Mouse (Mus musculus) G1E-ER4 (cell line): ENCODE results near the gene Rad51. TPM values are rescaled to one million over a fixed set of nuclear protein-coding genes. Genes with fewer than 3 reads are reported as not detected.

Experiments used
- GATA1 ChIP-seq: IDR thresholded peaks from one replicate; pipeline ENCODE4 v1.8.0; 2012; ENCODE audit warnings: low read length, inconsistent platforms
- polyA plus RNA-seq: library from polyadenylated mRNA; stranded (reverse); fragments of >175 nt; gene quantifications from 2 replicates; pipeline ENCODE4 v1.2.3, GENCODE M21; 2012

Gene Rad51
- polyA plus RNA-seq, 1 experiment, result 40.6 TPM

DNA sequence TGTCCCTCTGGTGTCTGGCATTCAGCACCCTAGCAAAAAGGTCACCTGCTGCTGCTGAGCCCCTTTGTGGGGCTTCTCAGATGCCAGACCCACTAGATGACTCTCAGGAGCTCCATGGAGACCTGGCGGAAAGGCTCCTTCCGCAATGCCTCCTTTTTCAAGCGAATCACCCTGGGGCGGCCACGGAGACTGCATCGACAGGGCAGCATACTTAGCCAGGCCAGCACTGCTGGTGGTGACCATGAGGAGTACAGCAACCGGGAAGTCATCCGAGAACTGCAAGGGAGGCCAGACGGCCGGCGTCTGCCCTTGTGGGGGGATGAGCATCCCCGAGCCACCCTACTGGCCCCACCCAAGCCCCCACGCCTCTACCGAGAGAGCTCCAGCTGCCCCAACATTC lies 62.3 kb downstream of the Rad51 start:
- TF ChIP-seq GATA1, result no peak

DNA sequence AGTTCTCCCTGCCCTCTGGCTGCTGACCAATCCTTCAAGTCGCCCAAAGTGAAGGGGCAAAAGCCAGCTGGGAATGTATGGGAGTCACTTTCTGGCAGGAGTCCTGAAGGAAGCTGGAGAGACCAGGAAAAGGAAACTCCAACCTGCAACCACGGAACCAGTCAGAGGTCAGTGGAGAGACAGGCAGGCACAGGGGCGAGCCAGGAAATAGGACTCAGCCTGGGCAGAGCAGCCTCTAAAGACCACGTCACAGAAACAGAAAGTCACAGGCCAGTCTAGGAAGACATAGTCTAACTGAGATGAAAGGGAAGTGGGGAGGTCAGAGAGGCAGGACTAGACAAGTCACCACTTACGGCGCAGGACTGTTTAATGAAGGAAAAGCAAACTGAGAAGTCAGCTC lies 63.0 kb downstream of the Rad51 start:
- no peak for TF ChIP-seq GATA1

DNA sequence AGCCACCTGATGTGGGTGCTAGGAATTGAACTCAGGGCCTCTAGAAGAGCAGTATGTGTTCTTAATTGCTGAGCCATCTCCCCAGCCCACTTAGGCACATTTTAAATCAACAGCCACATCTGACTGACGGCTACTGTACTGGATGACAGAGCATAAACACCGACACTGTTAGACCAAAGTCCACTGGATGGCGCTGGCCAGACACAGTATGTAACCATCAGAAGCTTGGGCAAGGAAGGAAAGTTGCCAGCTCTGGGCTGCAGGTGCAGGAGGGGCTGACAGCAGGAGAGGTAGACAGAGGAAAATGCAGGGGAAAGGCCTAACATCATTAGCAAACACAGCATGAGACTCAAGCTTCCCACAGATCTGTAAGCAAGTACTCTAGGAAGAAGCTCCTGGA lies 64.2 kb downstream of the Rad51 start:
- TF ChIP-seq GATA1, result no peak

DNA sequence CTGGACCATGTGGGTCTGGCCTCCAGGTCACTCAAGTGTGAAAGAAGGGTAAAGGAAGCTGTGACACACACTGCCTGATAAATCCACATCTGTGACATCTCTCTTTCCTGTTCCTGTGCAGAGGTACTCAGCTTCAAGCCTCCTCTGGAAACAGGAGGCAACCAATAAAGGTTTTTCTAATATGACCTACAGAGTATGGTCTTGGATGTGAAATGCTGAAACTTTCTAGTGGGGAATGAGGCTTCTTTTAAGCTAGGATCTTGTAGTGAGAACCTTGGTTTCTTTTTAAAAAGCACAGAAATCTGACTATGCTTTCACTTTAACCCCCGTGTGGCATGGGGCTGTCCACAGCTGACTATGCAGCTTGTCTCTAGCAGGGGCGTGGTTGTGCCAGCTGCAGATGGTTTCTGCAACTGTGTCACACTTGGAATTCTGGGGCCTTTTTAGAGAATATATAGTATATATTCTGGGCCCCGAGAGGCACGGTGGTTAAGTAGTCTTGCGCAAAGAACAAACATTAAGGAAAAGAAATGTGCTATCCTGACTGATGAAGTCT lies 64.9 kb downstream of the Rad51 start:
- TF ChIP-seq GATA1, result no peak

DNA sequence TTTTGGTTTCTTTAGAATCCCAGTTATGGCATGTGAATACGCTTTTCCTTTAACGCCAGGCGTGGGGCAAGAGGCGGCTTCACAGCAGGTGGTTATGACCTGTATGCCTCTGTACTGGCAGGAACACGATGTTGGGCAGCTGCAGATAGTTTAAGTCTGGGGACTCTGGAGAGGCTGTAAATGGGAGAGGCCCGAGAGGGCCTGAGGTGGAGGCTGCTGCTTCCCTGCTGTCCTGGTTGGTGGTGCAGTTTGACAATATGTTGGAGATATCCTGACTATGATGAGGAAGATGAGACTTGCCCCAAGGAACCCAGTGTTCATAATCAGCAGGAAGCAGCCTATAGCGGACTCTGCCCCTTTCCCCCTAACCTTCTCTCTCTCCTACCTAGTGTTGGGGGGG lies 70.3 kb downstream of the Rad51 start:
- TF ChIP-seq GATA1, result no peak

DNA sequence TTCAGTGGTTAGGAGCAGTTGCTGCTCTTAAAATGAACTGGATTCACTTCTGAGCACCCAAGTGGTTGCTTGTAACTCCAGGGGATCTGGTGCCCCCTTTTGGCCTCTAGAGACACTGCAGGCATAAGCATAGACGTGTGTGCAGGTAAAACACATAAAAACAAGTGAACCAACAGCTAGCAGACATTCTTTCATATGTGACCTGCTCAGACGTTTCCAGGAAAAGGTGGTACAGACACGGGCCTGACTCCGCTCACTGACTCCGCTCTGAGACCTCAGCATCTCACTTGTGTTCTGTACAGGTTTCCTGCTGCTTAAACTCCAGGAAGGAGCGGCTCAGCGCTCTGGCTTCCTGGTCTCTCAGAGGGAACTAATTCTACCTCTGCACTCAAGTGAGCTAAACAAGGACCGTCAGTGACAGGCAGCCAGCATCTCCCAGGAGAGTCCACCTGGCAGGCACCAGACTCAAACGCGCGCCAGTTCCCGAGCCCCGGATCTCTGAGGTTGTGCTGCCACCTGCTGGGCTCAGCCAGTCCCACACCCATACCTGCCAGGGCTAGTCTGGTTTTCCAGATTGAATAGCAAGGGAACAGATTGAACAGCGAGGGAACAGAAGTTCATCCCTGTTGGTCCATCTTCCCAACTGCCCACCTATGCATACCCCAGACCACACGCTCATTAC lies 76.6 kb downstream of the Rad51 start:
- no peak for TF ChIP-seq GATA1

DNA sequence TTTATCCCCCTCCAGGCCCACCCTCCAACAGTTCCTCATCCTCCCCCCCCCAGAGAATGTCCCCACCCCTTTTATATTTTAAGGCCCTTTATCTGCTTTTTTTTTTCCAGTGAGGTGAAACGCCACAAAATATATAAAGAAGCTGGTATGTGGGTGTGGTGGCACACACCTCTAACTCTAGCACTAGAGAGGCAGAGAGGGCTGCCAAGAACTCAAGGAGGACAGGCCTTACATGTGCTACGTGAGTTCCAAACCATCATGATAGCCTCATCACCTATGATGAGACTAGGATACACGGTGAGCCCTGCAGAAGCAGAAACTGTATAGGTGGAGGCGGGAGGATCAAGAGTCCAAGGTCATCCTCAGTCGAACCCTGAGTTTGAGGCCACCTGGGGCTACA lies 78.4 kb downstream of the Rad51 start:
- no peak for TF ChIP-seq GATA1

DNA sequence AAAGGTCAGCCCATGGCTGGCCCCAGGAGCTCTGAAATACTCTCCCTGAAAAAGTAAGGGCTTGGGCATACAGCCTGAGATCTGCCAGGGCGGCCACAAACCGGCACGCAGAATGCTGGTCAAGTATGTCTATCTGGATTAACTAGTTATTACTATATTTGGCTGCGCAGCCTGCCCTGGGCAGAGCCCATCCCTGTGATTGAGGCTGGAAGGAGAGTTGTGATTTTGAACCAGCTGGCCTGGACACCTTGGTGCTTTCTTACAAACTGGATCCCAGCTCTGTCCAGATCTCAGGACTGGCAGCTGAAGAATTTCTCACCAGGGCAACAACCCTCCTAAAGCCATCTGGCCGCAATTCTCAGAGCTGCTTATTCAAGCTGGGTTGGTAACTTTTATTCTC lies 81.5 kb downstream of the Rad51 start:
- no peak for TF ChIP-seq GATA1

DNA sequence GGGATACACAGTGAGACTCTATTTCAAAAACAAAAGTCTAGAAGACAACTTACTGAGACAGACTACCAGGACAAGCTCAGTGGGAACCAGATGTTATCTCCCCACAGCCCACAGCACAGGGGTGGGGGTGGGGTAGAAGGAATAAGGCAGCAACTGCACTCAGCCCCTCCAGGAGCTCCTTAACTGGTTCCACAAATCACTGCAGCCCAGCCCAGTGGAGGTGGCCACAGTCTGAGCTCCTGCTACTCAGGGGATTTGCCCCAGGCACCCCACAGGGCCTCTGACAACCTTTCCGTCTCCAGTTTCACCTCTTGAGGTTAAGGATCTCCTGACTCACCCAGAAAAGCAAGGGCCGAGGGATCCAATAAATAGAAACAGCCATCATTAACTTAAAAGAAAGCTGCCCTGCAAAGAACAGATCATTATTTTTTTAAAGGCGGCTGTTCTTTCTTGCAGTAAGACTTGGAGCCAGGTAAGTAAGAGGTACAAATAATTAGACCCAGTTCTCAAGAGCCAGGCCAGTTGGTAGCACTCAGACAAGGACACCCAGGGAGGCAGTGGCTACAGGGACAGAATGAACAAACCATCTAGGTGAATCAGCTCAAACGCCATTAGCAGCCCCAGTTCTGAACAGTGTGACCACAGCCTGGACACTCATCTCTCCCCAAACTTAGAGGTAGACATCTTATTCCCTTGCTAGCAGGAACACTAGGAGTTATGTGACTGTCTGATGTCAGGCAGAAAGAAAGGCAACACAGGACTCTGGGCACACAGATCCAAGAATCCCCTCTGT lies 83.9 kb downstream of the Rad51 start:
- no peak for TF ChIP-seq GATA1

Other genes with a start within 250 kb of the Rad51 start
- 60.4 and 68.6 TPM in 2 replicates for gene Bahd1, start 212.4 kb upstream of the Rad51 start, polyA plus RNA-seq
- 6.0 and 9.3 TPM in 2 replicates for gene Chst14, start 186.3 kb upstream of the Rad51 start, polyA plus RNA-seq
- gene Ccdc32, start 83.4 kb upstream of the Rad51 start, polyA plus RNA-seq, result 13.3 and 14.8 TPM in 2 replicates
- 5.8 and 7.1 TPM in 2 replicates for gene Rpusd2, start 78.0 kb upstream of the Rad51 start, polyA plus RNA-seq
- gene Knl1, start 65.7 kb upstream of the Rad51 start, polyA plus RNA-seq, result 10.4 and 12.1 TPM in 2 replicates
- 62.5 and 66.8 TPM in 2 replicates for gene Rmdn3, start 44.2 kb downstream of the Rad51 start, polyA plus RNA-seq
- 10.1 and 12.6 TPM in 2 replicates for gene Gchfr, start 55.0 kb downstream of the Rad51 start, polyA plus RNA-seq
- gene Gm14137, start 61.7 kb downstream of the Rad51 start, polyA plus RNA-seq, result not detected in 2 replicates
- 25.3 and 25.8 TPM in 2 replicates for gene Zfyve19, start 95.8 kb downstream of the Rad51 start, polyA plus RNA-seq
- gene Dnajc17, start 96.0 kb downstream of the Rad51 start, polyA plus RNA-seq, result 37.2 and 46.4 TPM in 2 replicates
- gene Ppp1r14d, start 117.1 kb downstream of the Rad51 start, polyA plus RNA-seq, result not detected in 2 replicates
- gene Spint1, start 124.6 kb downstream of the Rad51 start, polyA plus RNA-seq, result not detected in 2 replicates
- not detected in 2 replicates for gene Rhov, start 158.5 kb downstream of the Rad51 start, polyA plus RNA-seq
- gene Vps18, start 175.9 kb downstream of the Rad51 start, polyA plus RNA-seq, result 19.7 and 25.5 TPM in 2 replicates
- gene Dll4, start 213.0 kb downstream of the Rad51 start, polyA plus RNA-seq, result 0.05 and 0.09 TPM in 2 replicates
- gene Chac1, start 238.4 kb downstream of the Rad51 start, polyA plus RNA-seq, result not detected in 2 replicates